Mouse (Mus musculus) layer of hippocampus, adult 2 months (tissue): ENCODE measurements around the gene Slc25a16. TPM values are rescaled to one million over a fixed set of nuclear protein-coding genes. Genes with fewer than 3 reads are reported as not detected.

Experiments
- DNase-seq, 2 experiments: peaks; one replicate each; pipeline ENCODE4 v3.0.0; 2022; ENCODE audit warnings: low spot score in 2 of 2
- H3K27ac ChIP-seq: fragments of 200-600 bp; 2 replicates; pipeline ENCODE4 v1.8.1; 2022
- H3K4me3 ChIP-seq: fragments of 200-600 bp; 2 replicates; pipeline ENCODE4 v1.8.1; 2022; ENCODE audit warnings: mild to moderate bottlenecking
- CTCF ChIP-seq: fragments of 200-600 bp; conservative IDR thresholded peaks from 2 replicates; pipeline ENCODE4 v1.8.1; 2022; ENCODE audit warnings: antibody characterized with exemption, mild to moderate bottlenecking, moderate library complexity
- long read RNA-seq, 2 experiments: library from polyadenylated mRNA; stranded (forward); transcript quantifications; one replicate each; pipeline ENCODE4 v2.0.0; 2021; ENCODE audit warnings: borderline mapping rate in 2 of 2
- total RNA-seq, 2 experiments: library from RNA; stranded (reverse); gene quantifications; 2 replicates each; pipeline ENCODE4 v1.2.3; 2021

The Slc25a16 gene
- total RNA-seq: 10 to 100 TPM; 37.9 to 40.6 TPM
- long read RNA-seq, experiment 1, transcript Slc25a16-201 (9 exons, 3,145 nt): major isoform, 44 of 49 reads
- long read RNA-seq, experiment 1, partial matches to known transcripts: 3 of 49 reads
- long read RNA-seq, experiment 1, other reads (novel, unspliced or antisense): 1 of 49 reads
- long read RNA-seq, experiment 2, transcript Slc25a16-201 (9 exons, 3,145 nt): major isoform, 47 of 61 reads
- long read RNA-seq, experiment 2, partial matches to known transcripts: 6 of 61 reads
- long read RNA-seq, experiment 2, other reads (novel, unspliced or antisense): 7 of 61 reads

- Histone ChIP-seq H3K4me3 (peak within 1 kb of the TSS; percentile 87), H3K27ac (peak within 1 kb of the TSS; percentile 97)
- DNase-seq: peak; percentile 84 to 94
- TF ChIP-seq CTCF: no peak
Observed at GRCm38 (mm10) chr10:62919925-62920765, at the start of gene Slc25a16. Slc25a16 (plus strand) TSS chr10:62920633.

- peak; percentile 20 for TF ChIP-seq CTCF
- DNase-seq: no peak
- H3K4me3 ChIP-seq: no peak overlapping the region
- no peak overlapping the region for H3K27ac ChIP-seq
Observed at GRCm38 (mm10) chr10:62874828-62875227, 45.6 kb upstream of the Slc25a16 start.

- TF ChIP-seq CTCF: no peak
- H3K27ac ChIP-seq: no peak overlapping the region
Observed at GRCm38 (mm10) chr10:62875565-62875964, 44.9 kb upstream of the Slc25a16 start.

GRCm38 (mm10) chr10:62878056-62878455, 42.4 kb upstream of the Slc25a16 start:
- Histone ChIP-seq H3K27ac (no peak overlapping the region), H3K4me3 (no peak overlapping the region)
- no peak for DNase-seq
- no peak for TF ChIP-seq CTCF

More at GRCm38 (mm10) chr10:62875565-62875964, 44.9 kb upstream of the Slc25a16 start:
- H3K4me3 ChIP-seq: no peak overlapping the region
- no peak for DNase-seq

- H3K4me3 ChIP-seq: no peak overlapping the region
- DNase-seq: no peak
- TF ChIP-seq CTCF: peak; percentile 64
- no peak overlapping the region for H3K27ac ChIP-seq
Observed at GRCm38 (mm10) chr10:62881211-62881610, 39.2 kb upstream of the Slc25a16 start.

GRCm38 (mm10) chr10:62883933-62884372, 36.5 kb upstream of the Slc25a16 start:
- no peak for DNase-seq
- Histone ChIP-seq H3K4me3 (no peak overlapping the region), H3K27ac (no peak overlapping the region)
- peak; percentile 12; the same call in 1 of the 2 replicates for TF ChIP-seq CTCF

- no peak for DNase-seq
- no peak overlapping the region for H3K27ac ChIP-seq
- TF ChIP-seq CTCF: no peak
- no peak overlapping the region for H3K4me3 ChIP-seq
Observed at GRCm38 (mm10) chr10:62884517-62884916, 35.9 kb upstream of the Slc25a16 start.

DNA sequence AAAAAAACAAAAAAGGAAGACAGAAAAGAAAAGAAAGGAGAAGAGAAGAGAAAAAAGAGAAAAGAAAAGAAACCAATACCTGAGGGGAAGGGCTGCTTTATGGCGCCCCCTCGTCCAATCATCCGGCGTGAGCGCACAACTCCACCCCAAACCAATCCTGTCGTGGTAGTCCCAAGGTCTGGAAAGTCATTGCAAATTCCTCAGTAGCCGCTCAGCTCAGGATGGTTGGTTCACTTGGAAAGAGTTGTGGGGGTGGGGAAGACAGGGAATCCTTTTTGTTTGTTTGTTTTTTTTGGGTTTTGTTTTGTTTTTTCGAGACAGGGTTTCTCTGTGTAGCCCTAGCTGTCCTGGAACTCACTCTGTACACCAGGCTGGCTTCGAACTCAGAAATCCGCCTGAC, 35.0 kb upstream of the Slc25a16 start:
- no peak for DNase-seq
- no peak overlapping the region for H3K27ac ChIP-seq
- TF ChIP-seq CTCF: no peak
- H3K4me3 ChIP-seq: peak overlapping the region; percentile 46; the same call in 1 of the 2 replicates

DNA sequence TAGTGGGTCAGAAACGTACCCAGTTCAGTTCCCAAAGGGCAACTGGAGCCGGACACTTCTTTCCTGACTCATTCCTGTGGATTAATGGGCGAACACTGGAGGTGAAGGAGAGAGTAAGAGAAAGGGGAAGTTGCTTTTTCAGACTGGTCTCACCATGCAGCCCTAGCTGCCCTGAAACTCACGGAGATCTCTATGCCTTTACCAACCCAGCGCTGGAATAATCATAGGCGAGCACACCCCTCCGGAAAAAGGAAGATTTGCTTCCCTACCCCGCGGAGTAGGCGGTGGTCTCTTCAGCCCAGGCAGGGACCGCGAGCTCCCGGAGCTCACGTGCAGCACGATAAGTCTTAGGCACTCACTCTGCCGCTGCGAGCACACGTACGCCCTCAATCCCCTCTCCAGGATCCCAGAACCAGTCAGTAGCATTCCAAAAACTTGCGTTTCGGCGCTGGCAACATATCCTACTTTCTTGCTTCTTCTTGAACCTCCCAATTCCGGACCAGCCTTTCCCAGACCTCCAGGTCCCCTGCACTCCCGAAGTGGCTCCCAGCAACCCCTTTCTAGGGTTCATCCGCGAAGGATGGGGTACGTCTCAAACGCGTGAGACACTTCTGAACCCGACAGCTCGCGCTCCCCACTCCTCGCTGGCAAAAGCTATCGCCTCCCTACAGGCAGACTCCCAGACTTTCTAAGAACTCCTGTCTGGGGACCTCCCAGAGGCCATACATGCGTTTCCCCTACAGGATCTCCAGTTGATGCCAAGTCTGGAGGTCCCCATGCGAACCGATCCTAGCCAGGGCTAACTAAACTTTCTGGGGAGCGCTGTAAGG, 34.2 kb upstream of the Slc25a16 start:
- no peak for DNase-seq
- Histone ChIP-seq H3K27ac (no peak overlapping the region), H3K4me3 (peak overlapping the region; percentile 46)
- no peak for TF ChIP-seq CTCF

DNA sequence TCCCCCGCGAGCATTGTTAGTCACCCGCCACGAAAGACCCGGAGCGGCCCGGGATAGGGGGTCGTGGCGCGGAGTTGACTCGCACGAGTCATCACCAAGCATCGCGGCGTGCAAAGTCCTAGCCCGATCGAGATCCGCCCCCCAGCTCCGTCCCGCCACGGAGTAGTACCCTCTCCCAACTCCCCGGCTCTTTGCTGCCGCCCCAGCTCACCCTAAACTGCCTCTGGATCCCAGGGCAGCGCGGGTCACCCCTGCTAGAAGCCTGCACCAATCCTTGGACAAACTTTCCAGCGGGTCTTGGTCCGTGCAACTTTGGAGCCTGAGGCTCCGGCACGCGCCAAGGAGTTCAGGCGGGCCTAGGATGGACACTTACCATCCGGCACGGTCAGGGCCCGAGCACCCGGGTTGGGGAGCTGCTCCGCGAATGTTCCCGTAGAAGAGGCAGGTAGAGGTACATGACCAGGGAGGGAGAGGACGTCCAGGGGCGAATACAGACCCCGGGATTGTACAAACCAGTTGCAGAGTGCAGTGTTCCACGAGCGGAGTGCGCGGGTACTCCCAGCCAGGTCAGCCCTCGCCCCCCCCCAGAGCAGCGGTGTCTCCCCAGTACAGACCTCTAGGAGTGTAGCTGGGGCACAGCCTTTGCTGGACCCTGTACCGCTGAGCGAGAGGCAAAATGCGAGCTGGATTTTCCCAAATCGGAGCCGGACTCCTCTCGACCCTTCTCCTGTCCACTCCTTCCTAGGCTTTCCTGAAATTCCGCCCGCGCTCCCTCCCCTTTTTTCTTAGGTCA, 33.4 kb upstream of the Slc25a16 start:
- DNase-seq: no peak
- no peak overlapping the region for H3K27ac ChIP-seq
- peak overlapping the region; percentile 46 for H3K4me3 ChIP-seq
- 0 out of 2 replicates have a peak, but pooled peaks have one; percentile 10 for TF ChIP-seq CTCF

- TF ChIP-seq CTCF: no peak
- Histone ChIP-seq H3K4me3 (no peak overlapping the region), H3K27ac (no peak overlapping the region)
- DNase-seq: no peak
Observed at GRCm38 (mm10) chr10:62891025-62891424, 29.4 kb upstream of the Slc25a16 start.
